32 mouse cellular contexts compared by ENCODE assay signal in genomic region chr15:92763303-92763702, GRCm38 (mm10).
"Had no signal": no experiment of that assay in that cellular context is flagged by ENCODE, and none has a peak within 500 bp of the region (broad histone marks: within the 10 kb centered on the region; RNA-seq: fewer than 3 reads in every experiment).

No protein-coding gene starts in this region.

- H3K27me3 ChIP-seq: heart, embryonic 12.5 days; heart, embryonic 13.5 days; heart, embryonic 15.5 days; hindbrain, embryonic 12.5 days; hindbrain, embryonic 13.5 days; hindbrain, embryonic 15.5 days; kidney, embryonic 15.5 days had no signal

- H3K9ac ChIP-seq: heart, embryonic 12.5 days; heart, embryonic 13.5 days; heart, embryonic 15.5 days; hindbrain, embryonic 12.5 days; hindbrain, embryonic 13.5 days; hindbrain, embryonic 14.5 days; hindbrain, embryonic 15.5 days; kidney, embryonic 15.5 days had no signal

- H3K4me1 ChIP-seq: heart, embryonic 12.5 days; heart, embryonic 13.5 days; heart, embryonic 15.5 days; hindbrain, embryonic 10.5 days; hindbrain, embryonic 12.5 days; hindbrain, embryonic 13.5 days; hindbrain, embryonic 15.5 days; kidney, embryonic 15.5 days had no signal

- H3K27ac ChIP-seq: heart, embryonic 13.5 days; heart, embryonic 15.5 days; hindbrain, embryonic 10.5 days; hindbrain, embryonic 12.5 days; hindbrain, embryonic 13.5 days; hindbrain, embryonic 14.5 days; hindbrain, embryonic 15.5 days; hindbrain, postnatal 0 days; kidney, embryonic 15.5 days; kidney, postnatal 0 days; layer of hippocampus, adult 2 months; left cerebral cortex, adult 2 months had no signal

- H3K4me3 ChIP-seq: heart, embryonic 12.5 days; heart, embryonic 13.5 days; heart, embryonic 15.5 days; hindbrain, embryonic 10.5 days; hindbrain, embryonic 12.5 days; hindbrain, embryonic 13.5 days; hindbrain, embryonic 15.5 days; kidney, embryonic 15.5 days; layer of hippocampus, adult 2 months; left cerebral cortex, adult 2 months had no signal

- DNase-seq: heart, postnatal 10 days; heart, postnatal 14 days; heart, postnatal 36 days; heart, postnatal 4 days; kidney, adult 11 months; kidney, adult 18-20 months; kidney, adult 2 months; kidney, adult 8-10 months; kidney, adult 9 months; kidney, postnatal 10 days; kidney, postnatal 14 days; kidney, postnatal 25 days; kidney, postnatal 36 days; kidney, postnatal 4 days; layer of hippocampus, adult 9-11 months; layer of hippocampus, postnatal 36 days had no signal

- H3K4me2 ChIP-seq: heart, embryonic 11.5 days; heart, embryonic 12.5 days; heart, embryonic 13.5 days; heart, embryonic 15.5 days; hindbrain, embryonic 12.5 days; hindbrain, embryonic 13.5 days; hindbrain, embryonic 14.5 days; hindbrain, embryonic 15.5 days; kidney, embryonic 15.5 days had no signal

- H3K9me3 ChIP-seq: heart, embryonic 12.5 days; heart, embryonic 13.5 days; heart, embryonic 15.5 days; hindbrain, embryonic 10.5 days; hindbrain, embryonic 12.5 days; hindbrain, embryonic 13.5 days; hindbrain, embryonic 15.5 days; kidney, embryonic 15.5 days had no signal

- H3K36me3 ChIP-seq: heart, embryonic 12.5 days; heart, embryonic 13.5 days; heart, embryonic 15.5 days; hindbrain, embryonic 10.5 days; hindbrain, embryonic 12.5 days; hindbrain, embryonic 13.5 days; hindbrain, embryonic 15.5 days; kidney, embryonic 15.5 days had no signal

- ATAC-seq: hindbrain, embryonic 16.5 days; hindbrain, postnatal 0 days; inflammation-experienced regulatory T-cells, adult 6 months had no signal
